Mouse (Mus musculus): ENCODE measurements around the gene Trappc6a. TPM values are rescaled to one million over a fixed set of nuclear protein-coding genes. Genes with fewer than 3 reads are reported as not detected.
A peak's percentile ranks its signal among the peaks of the same experiment; 100 is the strongest.
"Not testable (repeated sequence)": the region's sequence is repeated elsewhere in the genome, so short reads cannot be mapped to it uniquely, and the experiment has no call there.

Trappc6a gene
- total and polyA plus RNA-seq, 3 experiments = 41.1 to 201 (median 72.2) TPM

- DNase-seq (ENCODE audit: extremely low read depth) = no peak
- dilution Hi-C loops (cut with MboI; ENCODE audit: extremely low pct_ligation_motif_present, extremely low pct_unique_long_range_greater_than_20kb, low sequenced_read_pairs) = no loop called here
Observed at GRCm38 (mm10) chr7:19508924-19509568, 851 bp downstream of the Trappc6a start.

GRCm38 (mm10) chr7:19509786-19510185 is 1.6 kb downstream of the Trappc6a start:
- no peaks in the 10 kb centered on the region for H3K27me3 ChIP-seq (replicated peaks)
- in situ Hi-C loops (cut with MboI; ENCODE audit: low pct_ligation_motif_present, low pct_unique_long_range_greater_than_20kb, low sequenced_read_pairs) (loop anchor here (5.0 to 10.0 kb wide), 3 partner anchors 33 to 365 kb away; partner anchors contain the start of genes Gemin7 and Zfp296), dilution Hi-C loops (cut with MboI; ENCODE audit: extremely low pct_ligation_motif_present, extremely low pct_unique_long_range_greater_than_20kb, low sequenced_read_pairs) (no loop called here)
- H3K27ac ChIP-seq (ENCODE audit: insufficient read depth, low read depth) = no peak overlapping the region
- peaks cover 14% of the 10 kb centered on the region for H3K79me2 ChIP-seq (replicated peaks; ENCODE audit: control insufficient read depth, extremely low read depth, insufficient read depth, poor library complexity, severe bottlenecking)
- H3K9ac ChIP-seq (ENCODE audit: insufficient read depth, low read depth) = peak overlapping the region; percentile 73; the same call in 1 of the 2 replicates
- DNase-seq (ENCODE audit: extremely low read depth) = peak; percentile 26
- H3K36me3 ChIP-seq (replicated peaks in 1 of 2; ENCODE audit: control insufficient read depth in 1 of 2, insufficient read depth in 1 of 2, low read length in 1 of 2) = peaks cover 0 to 28% of the 10 kb centered on the region in 2 experiments
- peaks cover 2% of the 10 kb centered on the region for H3K9me3 ChIP-seq (replicated peaks; ENCODE audit: low read length)
- H3K4me2 ChIP-seq (ENCODE audit: insufficient read depth, low read depth, poor library complexity, severe bottlenecking) = peak overlapping the region; percentile 78
- H3K4me3 ChIP-seq (replicated peaks in 1 of 3; ENCODE audit: low read depth in 2 of 3, low read length in 2 of 3, poor library complexity in 1 of 3) = peak overlapping the region in 2 of 3 experiments; percentile 23 to 90
- H3K4me1 ChIP-seq (ENCODE audit: control insufficient read depth in 1 of 2, insufficient read depth in 2 of 2) = peaks cover 20 to 50% of the 10 kb centered on the region in 2 experiments
- TF ChIP-seq SIN3A (IDR thresholded peaks at IDR 0.05; ENCODE audit: low read length) (no peak), MXI1 (IDR thresholded peaks at IDR 0.05; ENCODE audit: low read depth, low read length) (no peak), USF1 (IDR thresholded peaks at IDR 0.05; ENCODE audit: low read depth, low read length) (no peak), CTCF (conservative IDR thresholded peaks at IDR 0.05 in 1 of 2, IDR thresholded peaks at IDR 0.05 in 1 of 2; ENCODE audit: low read depth in 2 of 2, low read length in 2 of 2) (peak in 1 of 2 experiments; percentile 22; a peak in 1 of 4 replicates)

More at GRCm38 (mm10) chr7:19508924-19509568, 851 bp downstream of the Trappc6a start:
- Histone ChIP-seq H3K27me3 (replicated peaks) (no peaks in the 10 kb centered on the region), H3K9me3 (replicated peaks; ENCODE audit: low read length) (peaks cover 2% of the 10 kb centered on the region), H3K4me2 (ENCODE audit: insufficient read depth, low read depth, poor library complexity, severe bottlenecking) (peak overlapping the region; percentile 78), H3K9ac (ENCODE audit: insufficient read depth, low read depth) (peak overlapping the region; percentile 73), H3K27ac (ENCODE audit: insufficient read depth, low read depth) (no peak overlapping the region), H3K4me1 (ENCODE audit: control insufficient read depth in 1 of 2, insufficient read depth in 2 of 2) (peaks cover 18 to 42% of the 10 kb centered on the region in 2 experiments), H3K36me3 (replicated peaks in 1 of 2; ENCODE audit: control insufficient read depth in 1 of 2, insufficient read depth in 1 of 2, low read length in 1 of 2) (peaks cover 0 to 22% of the 10 kb centered on the region in 2 experiments), H3K79me2 (replicated peaks; ENCODE audit: control insufficient read depth, extremely low read depth, insufficient read depth, poor library complexity, severe bottlenecking) (peaks cover 14% of the 10 kb centered on the region), H3K4me3 (replicated peaks in 1 of 3; ENCODE audit: low read depth in 2 of 3, low read length in 2 of 3, poor library complexity in 1 of 3) (peak overlapping the region; percentile 90 to 98 (median 91))
- TF ChIP-seq NRF1 (IDR thresholded peaks at IDR 0.05; ENCODE audit: low read depth, low read length) = no peak
- 0 out of 2 replicates have a peak, but pooled peaks have one; percentile 7 for TF ChIP-seq MEF2A (IDR thresholded peaks at IDR 0.05; ENCODE audit: borderline replicate concordance, low read depth, low read length)
- in situ Hi-C loops (cut with MboI; ENCODE audit: low pct_ligation_motif_present, low pct_unique_long_range_greater_than_20kb, low sequenced_read_pairs) = loop anchor here (5.0 to 10.0 kb wide), 3 partner anchors 33 to 366 kb away; partner anchors contain the start of genes Gemin7 and Zfp296

- H3K27me3 ChIP-seq (replicated peaks); H3K4me2 ChIP-seq (ENCODE audit: insufficient read depth, low read depth, poor library complexity, severe bottlenecking); H3K9me3 ChIP-seq (replicated peaks; ENCODE audit: low read length); in situ Hi-C loops (cut with MboI; ENCODE audit: low pct_ligation_motif_present, low pct_unique_long_range_greater_than_20kb, low sequenced_read_pairs); H3K9ac ChIP-seq (ENCODE audit: insufficient read depth, low read depth); dilution Hi-C loops (cut with MboI; ENCODE audit: extremely low pct_ligation_motif_present, extremely low pct_unique_long_range_greater_than_20kb, low sequenced_read_pairs); H3K4me3 ChIP-seq (replicated peaks in 1 of 3; ENCODE audit: low read depth in 2 of 3, low read length in 2 of 3, poor library complexity in 1 of 3): not testable (repeated sequence)
- peak; percentile 51 for DNase-seq (ENCODE audit: extremely low read depth)
- peaks cover 0 to 33% of the 10 kb centered on the region in 2 experiments for H3K36me3 ChIP-seq (replicated peaks in 1 of 2; ENCODE audit: control insufficient read depth in 1 of 2, insufficient read depth in 1 of 2, low read length in 1 of 2)
- TF ChIP-seq TBP (conservative IDR thresholded peaks at IDR 0.05; ENCODE audit: low read depth, low read length) = peak; percentile 83
- peaks cover 30 to 71% of the 10 kb centered on the region in 2 experiments for H3K4me1 ChIP-seq (ENCODE audit: control insufficient read depth in 1 of 2, insufficient read depth in 2 of 2)
- H3K79me2 ChIP-seq (replicated peaks; ENCODE audit: control insufficient read depth, extremely low read depth, insufficient read depth, poor library complexity, severe bottlenecking) = peaks cover 14% of the 10 kb centered on the region
- H3K27ac ChIP-seq (ENCODE audit: insufficient read depth, low read depth) = peak overlapping the region; percentile 4; the same call in 1 of the 2 replicates
Observed at GRCm38 (mm10) chr7:19511934-19512333, 3.7 kb downstream of the Trappc6a start.
